Mouse (Mus musculus) kidney, adult 18-20 months (tissue): ENCODE data around the gene Gpr12.
"Not testable (repeated sequence)": the region's sequence is repeated elsewhere in the genome, so short reads cannot be mapped to it uniquely, and the experiment has no call there.

Experiments
- DNase-seq: peaks from one replicate; pipeline ENCODE4 v3.0.0; 2021

Gpr12 gene

GRCm38 (mm10) chr5:146586357-146587070 is 1.5 kb upstream of the Gpr12 start:
- no peak for DNase-seq

- DNase-seq: no peak
These were observed 240 bp upstream of the Gpr12 start for GRCm38 (mm10) chr5:146585307-146585651.

- no peak for DNase-seq
These were observed 922 bp downstream of the Gpr12 start for GRCm38 (mm10) chr5:146584156-146584477.

- no peak for DNase-seq
These were observed 8.4 kb downstream of the Gpr12 start for GRCm38 (mm10) chr5:146576668-146577067.

- DNase-seq: not testable (repeated sequence)
These were observed 12.3 kb downstream of the Gpr12 start for GRCm38 (mm10) chr5:146572735-146573042.

- not testable (repeated sequence) for DNase-seq
These were observed 13.0 kb downstream of the Gpr12 start for GRCm38 (mm10) chr5:146571830-146572734.

GRCm38 (mm10) chr5:146570179-146570578 is 14.9 kb downstream of the Gpr12 start:
- not testable (repeated sequence) for DNase-seq

- no peak for DNase-seq
These were observed 18.0 kb downstream of the Gpr12 start for GRCm38 (mm10) chr5:146567054-146567453.

- no peak for DNase-seq
These were observed 20.8 kb downstream of the Gpr12 start for GRCm38 (mm10) chr5:146564259-146564658.

GRCm38 (mm10) chr5:146555836-146556235 is 29.2 kb downstream of the Gpr12 start, which contains the start of gene Gm3415:
Gm3415 (plus strand) TSS chr5:146556136.
- not testable (repeated sequence) for DNase-seq

GRCm38 (mm10) chr5:146537347-146537746 is 47.7 kb downstream of the Gpr12 start, which contains the start of gene Gm3409:
Gm3409 (plus strand) TSS chr5:146537647.
- DNase-seq: not testable (repeated sequence)
